Mouse (Mus musculus) heart, embryonic 14.5 days (tissue): ENCODE results near the gene Kri1. TPM values are rescaled to one million over a fixed set of nuclear protein-coding genes. Genes with fewer than 3 reads are reported as not detected.
A peak's percentile ranks its signal among the peaks of the same experiment; 100 is the strongest.

ENCODE experiments used
- ATAC-seq: fragments of 200-750 bp; cut with Nextera tagmentation; 2 replicates; pipeline ENCODE4 v1.8.0; 2017; ENCODE audit warnings: low read depth, moderate TSS enrichment; ENCODE audit not compliant: insufficient number of reproducible peaks, insufficient read depth, low FRiP score
- H3K27ac ChIP-seq, 2 experiments: fragments of 200-500 bp in 1 of 2; fragments of 300-500 bp in 1 of 2; sonication (generic) in 1 of 2; replicated peaks in 1 of 2; 2 replicates each; pipeline ENCODE4 v1.5.1; 2012 to 2014; ENCODE audit warnings: low read depth in 2 of 2, low read length in 2 of 2, control low read depth in 1 of 2, mild to moderate bottlenecking in 1 of 2, mixed read lengths in 1 of 2; ENCODE audit not compliant: control insufficient read depth in 1 of 2, insufficient read depth in 1 of 2
- H3K27me3 ChIP-seq: fragments of 300-500 bp; sonication (generic); 2 replicates; pipeline ENCODE4 v1.6.1; 2014; ENCODE audit warnings: mild to moderate bottlenecking, low read length, control low read depth; ENCODE audit not compliant: control insufficient read depth, insufficient read depth
- H3K36me3 ChIP-seq: fragments of 300-500 bp; sonication (generic); 2 replicates; pipeline ENCODE4 v1.6.1; 2014; ENCODE audit warnings: mild to moderate bottlenecking, control low read depth, low read length, mixed read lengths; ENCODE audit not compliant: control insufficient read depth, insufficient read depth
- H3K4me1 ChIP-seq, 2 experiments: fragments of 200-500 bp in 1 of 2; fragments of 300-500 bp in 1 of 2; sonication (generic) in 1 of 2; 2 replicates each; pipeline ENCODE4 v1.6.1; 2012 to 2014; ENCODE audit warnings: low read length in 2 of 2, control low read depth in 1 of 2, mixed read lengths in 1 of 2; ENCODE audit not compliant: control insufficient read depth in 2 of 2, insufficient read depth in 2 of 2
- H3K4me2 ChIP-seq: fragments of 300-500 bp; sonication (generic); 2 replicates; pipeline ENCODE4 v1.6.1; 2014; ENCODE audit warnings: mild to moderate bottlenecking, low read length
- H3K4me3 ChIP-seq, 2 experiments: fragments of 200-500 bp in 1 of 2; fragments of 300-500 bp in 1 of 2; sonication (generic) in 1 of 2; 2 replicates each; pipeline ENCODE4 v1.5.1; 2012 to 2014; ENCODE audit warnings: low read length in 2 of 2, mild to moderate bottlenecking in 2 of 2, control low read depth in 1 of 2, low read depth in 1 of 2, moderate library complexity in 1 of 2; ENCODE audit not compliant: control insufficient read depth in 1 of 2, insufficient read depth in 1 of 2
- H3K9ac ChIP-seq: fragments of 300-500 bp; sonication (generic); 2 replicates; pipeline ENCODE4 v1.6.1; 2014; ENCODE audit warnings: mild to moderate bottlenecking, low read length
- H3K9me3 ChIP-seq: fragments of 300-500 bp; sonication (generic); 2 replicates; pipeline ENCODE4 v1.6.1; 2016; ENCODE audit warnings: low read length, control low read depth; ENCODE audit not compliant: control insufficient read depth
- WGBS: fragments of 180-500 bp; shearing (Covaris S2); extraction: QIAGEN DNeasy Blood & Tissue Kit; methylation state at CpG from one replicate; pipeline ENCODE4 v1.1.7; 2014; 5-methylcytosine and 5-hydroxymethylcytosine counted together
- polyA plus RNA-seq: library from polyadenylated mRNA; unstranded; fragments of >200 nt; fragmentation: Nextera tagmentation; extraction: Ambion mirVana; gene quantifications from 2 replicates; pipeline ENCODE4 v1.2.1, GENCODE M21; 2014

The Kri1 gene
- polyA plus RNA-seq, 1 experiment from 2014 or later: 12.6 TPM

GRCm38 (mm10) chr9:21233805-21234204, 54.0 kb downstream of the Kri1 start:
- no peak for ATAC-seq
- H3K27me3 ChIP-seq: no peaks in the 10 kb centered on the region
- H3K36me3 ChIP-seq: peaks cover 81% of the 10 kb centered on the region

GRCm38 (mm10) chr9:21233366-21233765, 54.4 kb downstream of the Kri1 start:
- no peak for ATAC-seq
- H3K9ac ChIP-seq: no peak overlapping the region
- peaks cover 82% of the 10 kb centered on the region for H3K36me3 ChIP-seq
- no peaks in the 10 kb centered on the region for H3K27me3 ChIP-seq
- no peaks in the 10 kb centered on the region for H3K9me3 ChIP-seq
- no peak overlapping the region for H3K4me3 ChIP-seq
- H3K4me2 ChIP-seq: no peak overlapping the region
- no peak overlapping the region for H3K27ac ChIP-seq
- H3K4me1 ChIP-seq: peaks cover 8 to 16% of the 10 kb centered on the region in 2 experiments
- WGBS: 90% methylated on average over 29 of the region's 29 CpGs

More at GRCm38 (mm10) chr9:21233805-21234204, 54.0 kb downstream of the Kri1 start:
- WGBS: 83% methylated on average over 28 of the region's 28 CpGs
- Histone ChIP-seq H3K27ac (no peak overlapping the region), H3K4me1 (peaks cover 8 to 16% of the 10 kb centered on the region in 2 experiments), H3K9ac (no peak overlapping the region), H3K4me2 (no peak overlapping the region), H3K4me3 (no peak overlapping the region), H3K9me3 (no peaks in the 10 kb centered on the region)

- WGBS: 87% methylated on average over 5 of the region's 5 CpGs
- Histone ChIP-seq H3K4me1 (peaks cover 9 to 18% of the 10 kb centered on the region in 2 experiments), H3K27ac (no peak overlapping the region), H3K9me3 (no peaks in the 10 kb centered on the region), H3K4me2 (no peak overlapping the region), H3K36me3 (peaks cover 82% of the 10 kb centered on the region), H3K4me3 (no peak overlapping the region), H3K9ac (no peak overlapping the region), H3K27me3 (no peaks in the 10 kb centered on the region)
- ATAC-seq: no peak
Observed at GRCm38 (mm10) chr9:21232867-21233266, 54.9 kb downstream of the Kri1 start.

GRCm38 (mm10) chr9:21231551-21231950, 56.2 kb downstream of the Kri1 start:
- no peak for ATAC-seq
- WGBS: 49% methylated on average over 23 of the region's 23 CpGs
- no peaks in the 10 kb centered on the region for H3K9me3 ChIP-seq
- H3K4me3 ChIP-seq: no peak overlapping the region
- H3K36me3 ChIP-seq: peaks cover 75% of the 10 kb centered on the region
- H3K9ac ChIP-seq: no peak overlapping the region
- H3K4me2 ChIP-seq: no peak overlapping the region
- H3K27me3 ChIP-seq: no peaks in the 10 kb centered on the region
- peaks cover 7 to 12% of the 10 kb centered on the region in 2 experiments; a peak in 3 of 4 replicates for H3K4me1 ChIP-seq
- H3K27ac ChIP-seq: no peak overlapping the region

- WGBS: 11% methylated on average over 16 of the region's 16 CpGs
- peak overlapping the region; percentile 30 to 34 for H3K4me3 ChIP-seq
- H3K4me2 ChIP-seq: peak overlapping the region; percentile 66
- H3K9me3 ChIP-seq: 0 out of 2 replicates have a peak, but pooled peaks cover 2% of the 10 kb centered on the region
- H3K36me3 ChIP-seq: peaks cover 36% of the 10 kb centered on the region
- peaks cover 9 to 17% of the 10 kb centered on the region in 2 experiments; a peak in 3 of 4 replicates for H3K4me1 ChIP-seq
- no peaks in the 10 kb centered on the region for H3K27me3 ChIP-seq
- no peak overlapping the region; a peak in 2 of 4 replicates for H3K27ac ChIP-seq
- ATAC-seq: no peak
- peak overlapping the region; percentile 76 for H3K9ac ChIP-seq
Observed at GRCm38 (mm10) chr9:21227342-21227741, 60.4 kb downstream of the Kri1 start.

- Histone ChIP-seq H3K9me3 (0 out of 2 replicates have a peak, but pooled peaks cover 2% of the 10 kb centered on the region), H3K4me3 (peak overlapping the region; percentile 32 to 36), H3K4me2 (peak overlapping the region; percentile 56), H3K27me3 (no peaks in the 10 kb centered on the region), H3K36me3 (peaks cover 17% of the 10 kb centered on the region), H3K27ac (peak overlapping the region; percentile 51 to 70; a peak in 3 of 4 replicates), H3K4me1 (peaks cover 12 to 29% of the 10 kb centered on the region in 2 experiments), H3K9ac (peak overlapping the region; percentile 59)
- ATAC-seq: no peak
- WGBS: 10% methylated on average over 7 of the region's 7 CpGs
Observed at GRCm38 (mm10) chr9:21225415-21225758, 62.4 kb downstream of the Kri1 start.

- Histone ChIP-seq H3K27ac (peak overlapping the region; percentile 51 to 70; a peak in 3 of 4 replicates), H3K27me3 (no peaks in the 10 kb centered on the region), H3K4me2 (peak overlapping the region; percentile 56), H3K4me1 (peaks cover 12 to 29% of the 10 kb centered on the region in 2 experiments), H3K9ac (peak overlapping the region; percentile 59), H3K9me3 (0 out of 2 replicates have a peak, but pooled peaks cover 2% of the 10 kb centered on the region), H3K4me3 (peak overlapping the region; percentile 32 to 36), H3K36me3 (peaks cover 11% of the 10 kb centered on the region)
- ATAC-seq: no peak
- WGBS: 19% methylated on average over 26 of the region's 26 CpGs
Observed at GRCm38 (mm10) chr9:21224576-21225414, 63.0 kb downstream of the Kri1 start.
